Mouse (Mus musculus): ENCODE measurements around the gene Trim29. TPM values are rescaled to one million over a fixed set of nuclear protein-coding genes. Genes with fewer than 3 reads are reported as not detected.

Trim29 gene
- polyA plus RNA-seq, 1 experiment from 2014 or later: 3.3 TPM

DNA sequence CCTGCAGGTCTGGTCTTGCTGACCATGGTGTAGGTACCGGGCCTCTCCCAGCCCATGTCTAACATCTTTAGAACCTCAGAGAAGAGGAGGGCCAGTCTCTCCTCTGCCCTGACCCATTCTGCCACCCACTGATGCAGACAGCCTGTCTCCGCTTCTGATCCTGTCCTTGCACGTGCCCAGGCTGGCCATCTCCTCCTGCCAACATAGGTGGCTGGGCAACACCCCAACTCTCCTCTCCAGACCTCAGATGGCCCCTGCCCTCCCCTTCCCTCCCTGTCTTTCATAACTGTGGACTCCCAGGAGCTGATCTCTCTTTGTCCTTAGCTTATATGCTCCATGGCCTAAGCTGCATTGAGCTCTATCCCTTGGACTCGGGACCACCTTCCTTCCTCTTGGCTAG is 5.8 kb downstream of the Trim29 start:
- H3K36me3 ChIP-seq: no peaks in the 10 kb centered on the region
- no peak overlapping the region for H3K9ac ChIP-seq
- H3K27ac ChIP-seq: no peak overlapping the region
- no peaks in the 10 kb centered on the region for H3K9me3 ChIP-seq
- H3K4me3 ChIP-seq: no peak overlapping the region
- no peak for ATAC-seq (ENCODE audit: borderline replicate concordance, extremely low read depth, low FRiP score, low TSS enrichment)
- WGBS: 77% methylated on average over 4 of the region's 4 CpGs
- H3K27me3 ChIP-seq: no peaks in the 10 kb centered on the region
- H3K4me2 ChIP-seq: no peak overlapping the region
- no peaks in the 10 kb centered on the region for H3K4me1 ChIP-seq

DNA sequence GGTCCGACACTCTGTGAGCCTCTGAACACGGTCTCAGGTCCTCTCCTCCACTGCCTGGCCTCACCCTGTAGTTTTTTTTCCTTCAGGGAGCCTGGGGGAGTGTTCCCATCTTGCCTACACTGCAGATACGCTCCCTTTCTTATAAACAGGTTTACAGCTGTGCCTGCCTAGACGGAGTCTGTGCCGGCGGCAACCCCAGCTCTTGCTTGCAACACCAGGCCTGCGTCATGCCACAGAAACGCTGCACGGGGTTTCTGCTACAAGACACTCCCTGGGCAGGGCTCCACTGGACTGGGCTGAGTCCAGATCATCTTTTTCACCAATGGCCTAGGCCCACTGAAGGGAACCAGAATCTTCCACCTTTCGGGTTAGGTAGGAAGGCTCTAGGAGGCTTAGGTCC is 8.0 kb downstream of the Trim29 start:
- H3K36me3 ChIP-seq: no peaks in the 10 kb centered on the region
- H3K9ac ChIP-seq: no peak overlapping the region
- H3K4me2 ChIP-seq: no peak overlapping the region
- no peaks in the 10 kb centered on the region for H3K27me3 ChIP-seq
- no peak overlapping the region for H3K4me3 ChIP-seq
- H3K27ac ChIP-seq: no peak overlapping the region
- 52% methylated on average over 10 of the region's 10 CpGs for WGBS
- H3K9me3 ChIP-seq: no peaks in the 10 kb centered on the region
- no peaks in the 10 kb centered on the region for H3K4me1 ChIP-seq
- no peak for ATAC-seq (ENCODE audit: borderline replicate concordance, extremely low read depth, low FRiP score, low TSS enrichment)

DNA sequence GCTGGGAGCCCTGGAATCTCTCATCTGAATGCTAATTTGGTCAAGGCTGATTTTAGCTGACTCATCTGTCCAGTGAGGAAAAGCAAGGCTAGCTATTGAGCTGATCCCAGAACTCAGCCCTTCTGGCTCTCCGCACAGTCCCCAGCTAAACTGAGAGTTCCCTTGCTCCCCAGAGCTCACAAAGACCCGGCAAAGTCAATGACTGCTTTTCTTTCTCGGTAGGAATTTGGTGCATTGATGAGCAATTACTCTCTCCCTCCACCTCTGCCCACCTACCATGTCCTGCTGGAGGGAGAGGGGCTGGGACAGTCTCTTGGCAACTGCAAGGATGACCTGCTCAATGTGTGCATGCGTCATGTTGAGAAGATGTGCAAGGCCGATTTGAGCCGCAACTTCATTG is 11.3 kb downstream of the Trim29 start:
- Histone ChIP-seq H3K9me3 (no peaks in the 10 kb centered on the region), H3K4me1 (no peaks in the 10 kb centered on the region), H3K4me2 (no peak overlapping the region), H3K27ac (no peak overlapping the region), H3K27me3 (no peaks in the 10 kb centered on the region), H3K9ac (no peak overlapping the region), H3K4me3 (no peak overlapping the region), H3K36me3 (no peaks in the 10 kb centered on the region)
- WGBS: 78% methylated on average over 6 of the region's 6 CpGs
- ATAC-seq (ENCODE audit: borderline replicate concordance, extremely low read depth, low FRiP score, low TSS enrichment): no peak

DNA sequence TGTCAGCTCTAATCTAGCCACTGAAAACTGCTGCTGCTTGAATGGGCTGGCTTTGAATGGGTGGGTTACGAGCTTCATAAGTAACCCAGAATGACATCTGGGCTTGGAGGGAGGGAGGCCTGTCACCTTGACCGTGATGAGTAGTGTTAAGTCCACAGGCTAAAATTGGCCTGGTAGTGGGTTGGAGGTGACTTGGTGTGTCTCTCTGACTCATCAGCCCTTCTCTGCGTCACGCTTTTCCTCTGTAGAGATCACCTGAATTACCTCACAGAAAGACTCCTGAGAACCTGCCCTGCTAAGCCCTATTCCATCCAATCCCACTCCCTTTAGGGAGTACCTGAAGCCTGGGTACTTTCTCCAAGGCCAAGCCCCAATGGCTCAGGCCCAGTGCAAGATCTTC is 12.0 kb downstream of the Trim29 start:
- H3K4me3 ChIP-seq: no peak overlapping the region
- H3K36me3 ChIP-seq: no peaks in the 10 kb centered on the region
- WGBS: 85% methylated on average over 4 of the region's 4 CpGs
- no peaks in the 10 kb centered on the region for H3K4me1 ChIP-seq
- no peak overlapping the region for H3K9ac ChIP-seq
- H3K27ac ChIP-seq: no peak overlapping the region
- no peaks in the 10 kb centered on the region for H3K9me3 ChIP-seq
- H3K4me2 ChIP-seq: no peak overlapping the region
- no peak for ATAC-seq (ENCODE audit: borderline replicate concordance, extremely low read depth, low FRiP score, low TSS enrichment)
- H3K27me3 ChIP-seq: no peaks in the 10 kb centered on the region

DNA sequence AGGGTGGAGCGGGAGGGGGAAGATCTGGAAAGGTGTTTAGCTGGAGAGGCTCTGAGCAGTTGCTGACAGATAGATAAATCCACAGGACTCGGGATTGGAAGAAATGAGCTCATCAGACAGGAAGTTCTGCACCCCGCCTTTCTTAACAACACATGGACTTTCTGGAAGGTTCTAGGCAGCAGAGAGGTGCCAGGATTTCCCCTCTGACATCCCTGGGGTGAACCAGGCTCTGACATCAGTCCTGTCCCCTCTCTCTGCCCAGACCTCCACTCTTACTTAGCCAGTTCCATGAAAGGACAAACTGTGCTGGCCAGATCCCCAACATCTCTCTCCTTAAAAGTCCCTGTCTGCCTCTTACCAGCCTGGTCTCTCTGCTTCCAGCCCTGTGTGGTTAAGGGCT is 14.8 kb downstream of the Trim29 start:
- no peaks in the 10 kb centered on the region for H3K27me3 ChIP-seq
- no peaks in the 10 kb centered on the region for H3K36me3 ChIP-seq
- H3K9ac ChIP-seq: no peak overlapping the region
- H3K4me3 ChIP-seq: no peak overlapping the region
- 38% methylated on average over 3 of the region's 3 CpGs for WGBS
- no peaks in the 10 kb centered on the region for H3K9me3 ChIP-seq
- no peak overlapping the region for H3K4me2 ChIP-seq
- H3K4me1 ChIP-seq: no peaks in the 10 kb centered on the region
- no peak overlapping the region for H3K27ac ChIP-seq
- no peak for ATAC-seq (ENCODE audit: borderline replicate concordance, extremely low read depth, low FRiP score, low TSS enrichment)

DNA sequence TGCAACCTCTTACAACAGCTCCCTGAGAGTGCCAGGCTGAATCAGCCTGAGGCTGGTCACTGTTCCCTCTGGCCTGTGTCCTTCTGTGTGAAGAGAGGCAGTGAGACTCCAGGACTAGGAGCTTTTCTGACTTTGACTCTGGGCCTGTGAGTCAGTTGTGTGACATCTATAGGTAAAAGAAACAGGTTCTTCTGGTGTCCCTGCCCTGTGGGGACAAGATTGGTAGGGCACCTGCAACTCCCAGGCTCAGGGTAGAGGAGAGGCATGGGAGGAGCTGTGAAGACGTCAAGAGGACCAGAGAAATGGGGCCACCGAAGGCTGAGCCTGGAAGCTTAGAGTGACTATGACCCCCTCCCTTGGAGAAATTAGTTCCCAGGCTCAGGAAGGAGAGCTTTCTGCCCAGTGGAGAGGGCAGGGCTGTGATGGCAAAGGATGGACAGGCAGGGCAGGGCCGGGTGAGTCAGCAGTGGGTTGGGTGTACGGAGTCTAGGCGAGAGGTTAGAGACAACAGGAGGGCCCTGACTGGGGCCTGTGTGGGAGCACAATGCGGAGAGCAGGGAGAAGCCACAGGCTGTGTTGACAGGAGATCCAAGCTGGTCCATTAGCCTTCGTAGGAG is 15.5 kb downstream of the Trim29 start:
- Histone ChIP-seq H3K27me3 (no peaks in the 10 kb centered on the region), H3K9me3 (no peaks in the 10 kb centered on the region), H3K4me3 (no peak overlapping the region), H3K4me1 (no peaks in the 10 kb centered on the region), H3K27ac (no peak overlapping the region), H3K9ac (no peak overlapping the region), H3K4me2 (no peak overlapping the region), H3K36me3 (no peaks in the 10 kb centered on the region)
- WGBS: 67% methylated on average over 7 of the region's 7 CpGs
- no peak for ATAC-seq (ENCODE audit: borderline replicate concordance, extremely low read depth, low FRiP score, low TSS enrichment)

DNA sequence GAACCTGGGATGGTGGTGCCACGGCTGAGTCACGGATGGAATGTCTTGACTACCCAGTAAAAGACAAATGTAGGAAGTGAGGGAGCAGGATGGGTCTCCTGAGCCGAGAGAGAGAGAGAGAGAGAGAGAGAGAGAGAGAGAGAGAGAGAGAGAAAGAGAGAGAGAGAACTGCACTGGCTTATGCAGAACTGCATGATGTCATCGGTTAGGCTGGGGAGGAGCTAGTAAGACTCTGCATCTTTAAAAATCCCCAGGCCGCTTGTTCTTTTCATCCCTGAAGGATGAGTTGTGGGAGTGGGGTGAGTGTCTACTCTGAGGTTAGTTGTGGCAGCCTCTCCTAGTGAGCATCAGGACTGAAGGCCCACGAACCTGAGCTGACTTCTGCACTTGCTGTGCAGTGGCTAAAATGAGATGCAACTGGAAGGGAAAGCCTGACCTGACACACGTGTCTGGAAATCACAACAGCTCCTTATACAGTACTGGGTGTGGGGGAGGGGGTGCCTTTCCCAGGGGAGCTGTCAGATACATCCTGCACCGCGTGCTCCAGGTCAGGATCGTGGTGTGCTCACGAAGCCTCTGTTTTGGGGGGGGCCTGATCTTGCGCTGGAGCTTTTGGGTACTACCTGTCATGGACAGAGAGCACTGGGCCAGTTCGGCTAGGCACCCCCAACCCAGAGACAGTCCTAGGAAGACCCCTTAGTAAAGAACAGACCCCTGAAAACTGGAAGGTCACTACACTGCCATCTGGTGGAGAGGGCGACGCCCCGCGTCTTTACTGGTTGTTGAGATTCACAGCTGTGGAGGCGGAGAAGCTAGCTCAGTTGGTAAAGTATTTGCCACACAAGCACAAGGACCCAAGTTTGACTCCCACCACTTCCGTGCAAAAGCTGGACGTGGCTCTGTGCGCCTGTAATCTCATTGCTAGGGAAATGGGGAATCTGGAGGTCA is 16.8 kb downstream of the Trim29 start:
- 42% methylated on average over 21 of the region's 21 CpGs for WGBS
- Histone ChIP-seq H3K27ac (no peak overlapping the region), H3K9me3 (no peaks in the 10 kb centered on the region), H3K4me1 (no peaks in the 10 kb centered on the region), H3K4me3 (no peak overlapping the region), H3K9ac (no peak overlapping the region), H3K4me2 (no peak overlapping the region), H3K36me3 (no peaks in the 10 kb centered on the region), H3K27me3 (no peaks in the 10 kb centered on the region)
- ATAC-seq (ENCODE audit: borderline replicate concordance, extremely low read depth, low FRiP score, low TSS enrichment): no peak

DNA sequence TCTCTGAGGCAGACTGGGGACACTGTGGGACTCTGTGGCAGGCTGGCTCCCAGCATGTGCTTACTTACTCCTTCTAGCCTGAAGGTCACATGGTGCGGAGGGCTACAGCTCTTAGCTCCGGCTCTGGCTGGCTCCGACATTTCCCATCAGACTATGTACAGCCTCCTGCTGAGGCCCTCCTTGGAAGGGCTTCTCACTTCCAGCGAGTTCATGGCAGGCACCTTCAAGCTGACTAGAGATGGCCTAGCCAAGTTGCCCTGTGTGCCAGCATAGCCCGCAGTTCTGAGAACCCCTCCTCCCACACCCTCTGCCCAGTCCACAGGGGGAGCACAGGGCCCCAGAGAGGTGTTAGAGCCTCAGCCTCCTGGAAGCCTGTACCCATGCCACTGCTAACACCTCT is 19.8 kb downstream of the Trim29 start:
- Histone ChIP-seq H3K9me3 (no peaks in the 10 kb centered on the region), H3K4me2 (no peak overlapping the region), H3K36me3 (no peaks in the 10 kb centered on the region), H3K4me1 (no peaks in the 10 kb centered on the region), H3K4me3 (no peak overlapping the region), H3K27ac (no peak overlapping the region), H3K9ac (no peak overlapping the region), H3K27me3 (no peaks in the 10 kb centered on the region)
- ATAC-seq (ENCODE audit: borderline replicate concordance, extremely low read depth, low FRiP score, low TSS enrichment): no peak
- 31% methylated on average over 5 of the region's 5 CpGs for WGBS

DNA sequence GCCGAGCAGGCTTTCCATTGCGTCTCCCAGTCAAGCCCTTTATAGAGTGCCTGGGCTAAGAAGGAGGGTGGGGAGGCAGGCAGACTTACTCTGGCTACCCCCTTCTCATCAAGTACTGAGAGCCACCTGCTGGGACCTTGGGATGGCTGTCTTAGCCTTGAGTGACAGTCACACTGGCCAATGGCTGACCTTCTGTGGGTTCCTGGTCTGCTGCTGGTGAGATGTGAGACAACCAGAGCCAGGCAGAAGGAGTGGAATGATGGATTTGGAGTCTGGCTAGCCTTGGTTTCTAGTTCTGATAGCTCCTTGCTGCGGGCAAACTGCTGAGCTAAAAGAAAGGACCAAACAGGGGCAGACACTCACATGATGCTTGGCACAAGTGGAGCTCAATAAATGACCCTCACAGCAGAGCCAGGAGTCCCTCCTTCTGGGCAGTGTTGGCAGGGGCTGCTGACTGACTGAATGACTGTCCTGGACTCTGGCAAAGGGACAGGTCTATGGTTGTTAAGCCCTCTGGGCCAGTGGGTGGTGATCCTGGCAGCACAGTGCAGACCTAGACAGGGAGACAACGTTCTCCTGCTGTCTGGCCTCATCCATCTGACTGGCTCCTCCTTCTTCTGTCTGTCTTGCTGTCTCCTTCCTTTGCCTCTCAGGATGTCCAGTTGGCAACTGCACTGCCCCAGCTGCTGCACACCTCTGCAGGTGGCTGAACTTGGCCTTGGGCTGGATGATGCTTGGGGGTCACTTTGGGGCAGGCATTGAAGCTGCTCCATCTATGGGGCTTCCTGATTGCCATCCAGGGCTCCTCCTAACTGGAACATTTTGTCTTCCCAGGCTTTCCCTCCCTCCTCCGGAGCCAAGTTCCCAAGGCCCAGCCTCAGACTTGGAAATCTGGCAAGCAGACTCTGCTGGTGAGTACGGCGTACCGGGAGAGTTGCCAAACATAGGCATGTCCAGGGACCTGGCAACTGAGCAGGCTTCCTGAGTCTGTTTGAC is 21.1 kb downstream of the Trim29 start:
- Histone ChIP-seq H3K4me2 (no peak overlapping the region), H3K9me3 (no peaks in the 10 kb centered on the region), H3K9ac (no peak overlapping the region), H3K27ac (no peak overlapping the region), H3K27me3 (no peaks in the 10 kb centered on the region), H3K4me1 (no peaks in the 10 kb centered on the region), H3K4me3 (no peak overlapping the region), H3K36me3 (no peaks in the 10 kb centered on the region)
- ATAC-seq (ENCODE audit: borderline replicate concordance, extremely low read depth, low FRiP score, low TSS enrichment): no peak
- 56% methylated on average over 8 of the region's 8 CpGs for WGBS

DNA sequence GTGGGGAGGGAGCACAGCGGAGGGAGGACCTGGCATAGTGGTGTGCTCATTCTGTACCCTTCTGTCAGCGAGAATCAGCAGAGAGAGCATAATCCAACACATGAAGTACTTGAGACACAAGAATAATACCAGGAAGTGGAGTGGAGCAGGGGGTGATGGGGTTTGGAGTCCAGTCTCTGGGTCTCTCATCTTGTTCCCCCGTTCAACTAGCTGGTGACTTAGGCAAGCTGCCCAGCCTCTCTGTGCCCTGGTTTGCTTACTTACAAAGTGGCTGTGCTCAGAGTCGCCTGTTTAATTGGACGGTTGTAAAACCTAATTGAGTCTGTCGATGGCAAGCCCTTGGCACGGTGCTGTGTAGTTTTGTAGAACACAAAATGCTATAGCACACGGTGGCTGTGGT is 23.8 kb downstream of the Trim29 start:
- Histone ChIP-seq H3K4me3 (no peak overlapping the region), H3K36me3 (no peaks in the 10 kb centered on the region), H3K27ac (no peak overlapping the region), H3K4me1 (no peaks in the 10 kb centered on the region), H3K27me3 (no peaks in the 10 kb centered on the region), H3K9ac (no peak overlapping the region), H3K4me2 (no peak overlapping the region), H3K9me3 (no peaks in the 10 kb centered on the region)
- ATAC-seq (ENCODE audit: borderline replicate concordance, extremely low read depth, low FRiP score, low TSS enrichment): no peak
- WGBS: 70% methylated on average over 8 of the region's 8 CpGs

DNA sequence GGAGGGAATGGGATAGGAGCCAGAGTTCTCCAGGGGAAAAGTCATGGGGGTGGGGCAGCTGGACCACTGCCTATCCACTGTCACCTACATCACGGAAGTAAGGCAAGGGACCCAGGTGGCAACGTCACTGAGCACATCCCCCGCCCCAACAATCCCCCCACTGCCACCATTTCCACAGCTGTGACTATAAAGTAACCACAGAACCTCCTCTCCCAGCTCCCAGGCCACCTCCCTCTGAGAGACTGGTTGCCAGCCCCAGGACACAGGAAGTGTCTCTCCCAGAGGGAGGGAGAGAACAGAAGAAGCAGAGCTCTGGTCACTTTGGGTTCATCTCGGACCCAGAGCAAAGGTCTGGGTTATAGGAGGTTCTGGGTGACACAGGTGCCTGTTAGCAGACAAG is 27.0 kb downstream of the Trim29 start:
- no peaks in the 10 kb centered on the region for H3K4me1 ChIP-seq
- H3K27me3 ChIP-seq: no peaks in the 10 kb centered on the region
- H3K9me3 ChIP-seq: no peaks in the 10 kb centered on the region
- no peak for ATAC-seq (ENCODE audit: borderline replicate concordance, extremely low read depth, low FRiP score, low TSS enrichment)
- no peak overlapping the region for H3K27ac ChIP-seq
- H3K4me3 ChIP-seq: no peak overlapping the region
- WGBS: 59% methylated on average over 4 of the region's 4 CpGs
- no peak overlapping the region for H3K4me2 ChIP-seq
- no peak overlapping the region for H3K9ac ChIP-seq
- no peaks in the 10 kb centered on the region for H3K36me3 ChIP-seq
